Mouse (Mus musculus) G1E (cell line): ENCODE measurements around the gene Zscan18. TPM values are rescaled to one million over a fixed set of nuclear protein-coding genes. Genes with fewer than 3 reads are reported as not detected.
"Not testable (repeated sequence)": the region's sequence is repeated elsewhere in the genome, so short reads cannot be mapped to it uniquely, and the experiment has no call there.

Experiments
- ATAC-seq: 2 replicates; pipeline ENCODE4 v1.8.0; 2016; ENCODE audit warnings: mild to moderate bottlenecking; ENCODE audit not compliant: insufficient number of reproducible peaks, poor library complexity, low FRiP score, severe bottlenecking; ENCODE audit errors: extremely low read depth
- DNase-seq: peaks from one replicate; pipeline ENCODE4 v3.0.0; 2012; ENCODE audit warnings: low spot score
- H3K27me3 ChIP-seq: 2 replicates; pipeline ENCODE4 v1.6.1; 2012; ENCODE audit warnings: mild to moderate bottlenecking, low read length, inconsistent platforms; ENCODE audit not compliant: insufficient read depth
- H3K36me3 ChIP-seq: replicated peaks from 2 replicates; pipeline ENCODE3; 2012; ENCODE audit warnings: mild to moderate bottlenecking, inconsistent platforms
- H3K4me1 ChIP-seq: 2 replicates; pipeline ENCODE4 v1.6.1; 2012; ENCODE audit warnings: low read depth, low read length, inconsistent platforms, mixed read lengths; ENCODE audit not compliant: insufficient read depth
- H3K4me3 ChIP-seq: 2 replicates; pipeline ENCODE4 v1.5.1; 2012; ENCODE audit warnings: low read depth, mild to moderate bottlenecking, inconsistent platforms, low read length, moderate library complexity, mixed read lengths
- H3K9me3 ChIP-seq: replicated peaks from 2 replicates; pipeline ENCODE4 v1.6.1; 2012; ENCODE audit warnings: inconsistent platforms
- CTCF ChIP-seq: IDR thresholded peaks from 2 replicates; pipeline ENCODE4 v1.5.1; 2012; ENCODE audit warnings: low read depth, low read length, inconsistent platforms, mixed read lengths
- GATA1 ChIP-seq: IDR thresholded peaks from 2 replicates; pipeline ENCODE4 v1.6.1; 2012; ENCODE audit warnings: borderline replicate concordance, low read length, inconsistent platforms, mixed read lengths
- GATA2 ChIP-seq: IDR thresholded peaks from 2 replicates; pipeline ENCODE4 v1.6.1; 2012; ENCODE audit warnings: low read depth, low read length, inconsistent platforms, borderline replicate concordance
- POLR2AphosphoS5 ChIP-seq: IDR thresholded peaks from 2 replicates; pipeline ENCODE4 v1.6.1; 2012; ENCODE audit warnings: low read depth, low read length, inconsistent platforms; ENCODE audit not compliant: insufficient replicate concordance
- TAL1 ChIP-seq: conservative IDR thresholded peaks from 2 replicates; pipeline ENCODE4 v1.6.1; 2012; ENCODE audit warnings: low read depth, low read length, inconsistent platforms, mixed read lengths
- polyA plus RNA-seq: library from polyadenylated mRNA; stranded (reverse); fragments of >175 nt; gene quantifications from 2 replicates; pipeline ENCODE4 v1.2.3, GENCODE M21; 2012
- total RNA-seq, 2 experiments: library from RNA; stranded (forward) in 1 of 2; stranded (reverse) in 1 of 2; fragments of 200-1000 nt in 1 of 2; fragments of >200 nt in 1 of 2; fragmentation: Nextera tagmentation in 1 of 2; gene quantifications; 2 replicates each; pipeline ENCODE4 v1.2.3; 2014 to 2017

The Zscan18 gene
- total and polyA plus RNA-seq, 3 experiments, result 0.22 TPM; not detected in 2

DNA sequence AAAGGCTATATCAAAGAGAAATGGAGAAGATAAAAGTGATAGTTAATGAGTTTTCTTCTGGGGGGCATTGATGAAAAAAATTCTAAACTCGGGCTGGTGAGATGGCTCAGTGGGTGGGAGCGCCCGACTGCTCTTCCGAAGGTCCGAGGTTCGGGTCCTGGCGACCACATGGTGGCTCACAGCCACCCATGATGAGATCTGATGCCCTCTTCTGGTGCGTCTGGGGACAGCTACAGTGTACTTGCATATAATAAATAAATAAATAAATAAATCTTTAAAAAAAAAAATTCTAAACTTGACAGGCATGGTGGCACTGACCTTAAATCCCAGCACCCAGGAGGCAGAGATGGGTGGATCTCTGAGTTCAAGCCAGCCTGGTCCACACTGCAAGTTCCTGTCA is 12.1 kb upstream of the Zscan18 start:
- peaks cover 39% of the 10 kb centered on the region for H3K9me3 ChIP-seq
- no peak overlapping the region for H3K4me3 ChIP-seq
- peaks cover 14% of the 10 kb centered on the region; the same call in 1 of the 2 replicates for H3K4me1 ChIP-seq
- DNase-seq (no peak), ATAC-seq (no peak)
- peaks cover 45% of the 10 kb centered on the region for H3K36me3 ChIP-seq
- no peaks in the 10 kb centered on the region for H3K27me3 ChIP-seq
- no peak for TF ChIP-seq GATA2
- no peak for TF ChIP-seq POLR2AphosphoS5
- no peak for TF ChIP-seq CTCF
- TF ChIP-seq GATA1, result no peak
- no peak for TF ChIP-seq TAL1

DNA sequence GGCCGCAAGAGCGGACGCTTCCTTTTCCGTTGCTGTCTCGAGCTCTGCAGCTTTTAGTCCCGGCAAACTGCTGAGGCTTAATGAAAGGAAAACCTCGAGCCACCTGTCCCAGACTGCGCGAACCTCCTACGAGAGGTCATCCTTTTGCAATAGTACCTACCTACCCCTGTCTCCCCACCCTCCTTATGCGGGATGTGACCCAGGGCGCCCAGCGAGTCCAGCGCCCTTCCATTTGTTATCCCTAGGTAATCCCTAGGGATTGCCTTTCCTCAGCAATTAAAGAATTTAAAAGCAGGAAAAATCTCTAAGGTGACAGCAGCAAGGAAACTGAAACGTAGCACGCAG is 264 bp upstream of the Zscan18 start:
- H3K27me3 ChIP-seq, result no peaks in the 10 kb centered on the region
- H3K9me3 ChIP-seq, result peaks cover 15% of the 10 kb centered on the region
- ATAC-seq, result no peak
- DNase-seq, result no peak
- H3K4me1 ChIP-seq, result no peaks in the 10 kb centered on the region
- TF ChIP-seq TAL1 (no peak), GATA1 (no peak), POLR2AphosphoS5 (no peak), GATA2 (no peak), CTCF (no peak)
- H3K4me3 ChIP-seq, result no peak overlapping the region
- H3K36me3 ChIP-seq, result peaks cover 36% of the 10 kb centered on the region

- no peak for ATAC-seq
- TF ChIP-seq TAL1, result no peak
- H3K9me3 ChIP-seq, result peaks cover 10% of the 10 kb centered on the region
- H3K36me3 ChIP-seq, result peaks cover 11% of the 10 kb centered on the region
- H3K4me1 ChIP-seq, result no peaks in the 10 kb centered on the region
- H3K27me3 ChIP-seq, result no peaks in the 10 kb centered on the region
- H3K4me3 ChIP-seq, result no peak overlapping the region
- DNase-seq, result no peak
These were observed 3.9 kb downstream of the Zscan18 start for GRCm38 (mm10) chr7:12799554-12799953.

DNA sequence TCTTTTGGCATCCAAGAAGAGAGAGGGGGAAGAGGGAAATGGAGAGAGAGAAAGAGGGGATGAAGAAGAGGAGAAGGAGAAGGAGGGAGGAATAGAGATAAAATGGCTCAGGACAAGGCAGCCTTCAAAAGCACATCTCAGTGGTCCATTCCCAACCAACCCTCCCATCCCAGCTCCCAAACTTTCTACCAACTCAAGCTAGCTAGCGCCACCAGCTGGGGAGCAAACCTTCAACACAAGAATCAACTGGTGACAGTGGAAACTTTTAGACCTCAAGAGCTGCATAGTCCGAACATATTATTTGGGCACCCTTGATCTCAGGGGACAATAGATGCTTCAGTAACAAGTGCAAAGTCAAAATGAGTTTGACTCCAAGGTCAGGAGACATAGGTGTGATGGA is 5.5 kb downstream of the Zscan18 start:
- H3K9me3 ChIP-seq, result peaks cover 3% of the 10 kb centered on the region; the same call in 1 of the 2 replicates
- TF ChIP-seq GATA1 (no peak), CTCF (no peak), POLR2AphosphoS5 (no peak), GATA2 (no peak), TAL1 (no peak)
- no peaks in the 10 kb centered on the region for H3K4me1 ChIP-seq
- DNase-seq (no peak), ATAC-seq (no peak)
- H3K27me3 ChIP-seq, result no peaks in the 10 kb centered on the region
- H3K36me3 ChIP-seq, result peaks cover 2% of the 10 kb centered on the region
- H3K4me3 ChIP-seq, result no peak overlapping the region

DNA sequence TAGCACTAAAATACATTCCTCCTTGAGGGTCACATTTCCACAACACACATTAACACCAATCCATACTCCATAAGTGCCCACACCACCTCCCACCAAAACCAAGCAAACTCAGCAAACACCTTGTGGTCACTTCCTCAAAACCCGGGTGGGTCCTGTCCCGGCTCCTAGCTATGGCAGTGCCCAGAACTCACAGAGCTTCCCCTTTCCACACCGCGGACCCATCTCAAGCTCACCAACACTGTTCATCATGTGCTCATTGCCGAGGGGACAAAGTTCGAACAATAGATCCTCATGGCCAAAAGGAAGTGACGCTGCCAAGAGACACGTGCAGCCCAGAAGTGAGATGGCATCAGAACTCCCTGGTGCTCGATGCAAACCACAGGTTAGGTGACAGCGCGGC is 10.8 kb downstream of the Zscan18 start:
- H3K4me1 ChIP-seq, DNase-seq, ATAC-seq, H3K27me3 ChIP-seq, H3K9me3 ChIP-seq, H3K4me3 ChIP-seq, H3K36me3 ChIP-seq: not testable (repeated sequence)

- Histone ChIP-seq H3K4me3 (no peak overlapping the region), H3K36me3 (no peaks in the 10 kb centered on the region), H3K4me1 (no peaks in the 10 kb centered on the region), H3K9me3 (no peaks in the 10 kb centered on the region), H3K27me3 (0 out of 2 replicates have a peak, but pooled peaks cover 2% of the 10 kb centered on the region)
- ATAC-seq (no peak), DNase-seq (no peak)
- TF ChIP-seq GATA1 (no peak), GATA2 (no peak), TAL1 (no peak), CTCF (no peak), POLR2AphosphoS5 (no peak)
These were observed 15.4 kb downstream of the Zscan18 start for GRCm38 (mm10) chr7:12788025-12788424.

- no peak for TF ChIP-seq TAL1
- Histone ChIP-seq H3K4me3 (no peak overlapping the region), H3K9me3 (no peaks in the 10 kb centered on the region), H3K4me1 (no peaks in the 10 kb centered on the region), H3K36me3 (no peaks in the 10 kb centered on the region), H3K27me3 (0 out of 2 replicates have a peak, but pooled peaks cover 2% of the 10 kb centered on the region)
- DNase-seq, result no peak
- no peak for ATAC-seq
These were observed 16.1 kb downstream of the Zscan18 start for GRCm38 (mm10) chr7:12787333-12787732.
